15 mouse cellular contexts compared by ENCODE assay signal in the genomic region with DNA sequence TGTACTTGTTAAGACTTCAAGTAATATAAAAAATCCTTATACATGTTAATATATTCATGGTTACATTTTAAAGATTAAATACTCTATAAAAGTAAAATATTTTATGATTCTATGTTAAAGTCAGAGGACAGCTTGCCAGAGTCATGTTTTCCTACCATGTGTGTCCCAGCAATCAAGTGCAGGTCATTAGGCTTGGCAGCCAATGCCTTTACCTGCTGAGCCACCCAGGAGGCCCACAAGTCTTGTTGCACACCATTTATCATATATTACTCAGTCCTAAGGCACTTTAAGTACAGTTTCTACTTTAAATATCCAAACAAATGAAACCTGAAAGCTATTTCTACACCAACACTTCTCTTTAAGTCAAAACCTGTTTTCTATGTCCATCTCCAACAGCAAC.
"Had no signal": no experiment of that assay in that cellular context is flagged by ENCODE, and none has a peak within 500 bp of the region (broad histone marks: within the 10 kb centered on the region; RNA-seq: fewer than 3 reads in every experiment).

No protein-coding gene starts in this region.

- H3K9me3 ChIP-seq: limb, embryonic 10.5 days; limb, embryonic 13.5 days; liver, embryonic 13.5 days had no signal

- H3K27me3 ChIP-seq: limb, embryonic 13.5 days; liver, embryonic 13.5 days had no signal

- H3K27ac ChIP-seq: kidney, postnatal 0 days; layer of hippocampus, adult 2 months; limb, embryonic 10.5 days; limb, embryonic 13.5 days; liver, embryonic 13.5 days had no signal

- DNase-seq: kidney, adult 9 months; kidney, postnatal 25 days; layer of hippocampus, adult 9-11 months; liver; liver, embryonic 13.5 days; lung, adult 2 months; lung, postnatal 14 days; lung, postnatal 4 days; midbrain, embryonic 14.5 days; thymus, adult 18-20 months; thymus, postnatal 25 days had no signal

- H3K4me3 ChIP-seq: layer of hippocampus, adult 2 months; limb, embryonic 10.5 days; limb, embryonic 13.5 days; liver, embryonic 13.5 days had no signal

- H3K4me1 ChIP-seq: limb, embryonic 10.5 days; limb, embryonic 13.5 days had no signal
